Mouse (Mus musculus) midbrain, embryonic 14.5 days (tissue): ENCODE data around the gene Bub1. TPM values are rescaled to one million over a fixed set of nuclear protein-coding genes. Genes with fewer than 3 reads are reported as not detected.

Source experiments
- ATAC-seq: fragments of 200-750 bp; cut with Nextera tagmentation; 2 replicates; pipeline ENCODE4 v1.8.0; 2017; ENCODE audit warnings: moderate number of reproducible peaks, moderate library complexity; ENCODE audit not compliant: low FRiP score, low TSS enrichment
- DNase-seq: peaks from one replicate; pipeline ENCODE4 v3.0.0-alpha.2; 2015
- H3K27ac ChIP-seq: fragments of 300-500 bp; sonication (generic); replicated peaks from 2 replicates; pipeline ENCODE4 v1.5.1; 2014; ENCODE audit warnings: mild to moderate bottlenecking, low read depth, low read length, moderate library complexity
- H3K27me3 ChIP-seq: fragments of 300-500 bp; sonication (generic); 2 replicates; pipeline ENCODE4 v1.6.1; 2014; ENCODE audit warnings: low read length, control low read depth, mixed read lengths; ENCODE audit not compliant: control insufficient read depth, insufficient read depth
- H3K36me3 ChIP-seq: fragments of 300-500 bp; sonication (generic); 2 replicates; pipeline ENCODE4 v1.6.1; 2014; ENCODE audit warnings: low read length, control low read depth; ENCODE audit not compliant: control insufficient read depth, insufficient read depth
- H3K4me1 ChIP-seq: fragments of 300-500 bp; sonication (generic); 2 replicates; pipeline ENCODE4 v1.6.1; 2014; ENCODE audit warnings: mild to moderate bottlenecking, antibody characterized with exemption, low read length, control low read depth; ENCODE audit not compliant: control insufficient read depth, insufficient read depth
- H3K4me2 ChIP-seq: fragments of 300-500 bp; sonication (generic); 2 replicates; pipeline ENCODE4 v1.6.1; 2014; ENCODE audit warnings: mild to moderate bottlenecking, low read length, moderate library complexity
- H3K4me3 ChIP-seq: fragments of 300-500 bp; sonication (generic); replicated peaks from 2 replicates; pipeline ENCODE4 v1.5.1; 2014; ENCODE audit warnings: low read depth, low read length
- H3K9ac ChIP-seq: fragments of 300-500 bp; sonication (generic); replicated peaks from 2 replicates; pipeline ENCODE4 v1.6.1; 2014; ENCODE audit warnings: mild to moderate bottlenecking, low read length, moderate library complexity
- H3K9me3 ChIP-seq: fragments of 300-500 bp; sonication (generic); 2 replicates; pipeline ENCODE4 v1.6.1; 2016; ENCODE audit warnings: low read length, control low read depth, mixed read lengths; ENCODE audit not compliant: control insufficient read depth
- WGBS: fragments of 180-500 bp; shearing (Covaris S2); extraction: QIAGEN DNeasy Blood & Tissue Kit; methylation state at CpG from one replicate; pipeline ENCODE4 v1.1.7; 2014; 5-methylcytosine and 5-hydroxymethylcytosine counted together
- polyA plus RNA-seq: library from polyadenylated mRNA; unstranded; fragments of >200 nt; fragmentation: Nextera tagmentation; extraction: Ambion mirVana; gene quantifications from 2 replicates; pipeline ENCODE4 v1.2.1, GENCODE M21; 2014

Gene Bub1
- polyA plus RNA-seq, 1 experiment from 2014 or later: 5.0 TPM

GRCm38 (mm10) chr2:127760429-127761000 lies 71.2 kb downstream of the Bub1 start:
- peaks cover 40% of the 10 kb centered on the region for H3K36me3 ChIP-seq
- no peak overlapping the region for H3K27ac ChIP-seq
- no peak overlapping the region for H3K9ac ChIP-seq
- WGBS: 85% methylated on average over 10 of the region's 10 CpGs
- no peaks in the 10 kb centered on the region for H3K27me3 ChIP-seq
- no peaks in the 10 kb centered on the region for H3K4me1 ChIP-seq
- H3K4me3 ChIP-seq: no peak overlapping the region
- ATAC-seq (no peak), DNase-seq (no peak)
- no peak overlapping the region for H3K4me2 ChIP-seq
- no peaks in the 10 kb centered on the region for H3K9me3 ChIP-seq

- DNase-seq (no peak), ATAC-seq (no peak)
- Histone ChIP-seq H3K36me3 (peaks cover 35% of the 10 kb centered on the region), H3K4me3 (no peak overlapping the region), H3K27ac (no peak overlapping the region), H3K27me3 (no peaks in the 10 kb centered on the region), H3K4me1 (no peaks in the 10 kb centered on the region), H3K9me3 (no peaks in the 10 kb centered on the region), H3K4me2 (no peak overlapping the region), H3K9ac (no peak overlapping the region)
- 92% methylated on average over 6 of the region's 6 CpGs for WGBS
Observed at GRCm38 (mm10) chr2:127760014-127760413, 71.7 kb downstream of the Bub1 start.

GRCm38 (mm10) chr2:127759157-127759880 lies 72.3 kb downstream of the Bub1 start:
- no peaks in the 10 kb centered on the region for H3K4me1 ChIP-seq
- no peaks in the 10 kb centered on the region for H3K9me3 ChIP-seq
- H3K4me3 ChIP-seq: no peak overlapping the region
- no peak overlapping the region for H3K9ac ChIP-seq
- DNase-seq (no peak), ATAC-seq (no peak)
- no peak overlapping the region for H3K27ac ChIP-seq
- 92% methylated on average over 5 of the region's 5 CpGs for WGBS
- H3K4me2 ChIP-seq: no peak overlapping the region
- no peaks in the 10 kb centered on the region for H3K27me3 ChIP-seq
- peaks cover 34% of the 10 kb centered on the region for H3K36me3 ChIP-seq

- no peaks in the 10 kb centered on the region for H3K27me3 ChIP-seq
- no peak overlapping the region for H3K9ac ChIP-seq
- no peak overlapping the region for H3K4me2 ChIP-seq
- H3K27ac ChIP-seq: peak overlapping the region; percentile 32; the same call in 1 of the 2 replicates
- WGBS: 46% methylated on average over 8 of the region's 8 CpGs
- ATAC-seq (no peak), DNase-seq (peak; percentile 35)
- no peak overlapping the region for H3K4me3 ChIP-seq
- H3K9me3 ChIP-seq: no peaks in the 10 kb centered on the region
- H3K36me3 ChIP-seq: peaks cover 26% of the 10 kb centered on the region
- no peaks in the 10 kb centered on the region for H3K4me1 ChIP-seq
Observed at GRCm38 (mm10) chr2:127757171-127757570, 74.5 kb downstream of the Bub1 start.

GRCm38 (mm10) chr2:127754113-127754512 lies 77.6 kb downstream of the Bub1 start:
- DNase-seq (no peak), ATAC-seq (no peak)
- whole genome bisulfite sequencing: 96% methylated on average over 4 of the region's 4 CpGs

GRCm38 (mm10) chr2:127751849-127752610 lies 79.6 kb downstream of the Bub1 start:
- no peak for DNase-seq
- H3K4me1 ChIP-seq: no peaks in the 10 kb centered on the region
- WGBS: 75% methylated on average over 11 of the region's 11 CpGs
- no peak overlapping the region for H3K9ac ChIP-seq
- no peaks in the 10 kb centered on the region for H3K27me3 ChIP-seq
- H3K4me3 ChIP-seq: no peak overlapping the region
- no peaks in the 10 kb centered on the region for H3K9me3 ChIP-seq
- H3K4me2 ChIP-seq: no peak overlapping the region
- no peak overlapping the region for H3K27ac ChIP-seq
- ATAC-seq: no peak
- no peaks in the 10 kb centered on the region for H3K36me3 ChIP-seq

More at GRCm38 (mm10) chr2:127754113-127754512, 77.6 kb downstream of the Bub1 start:
- Histone ChIP-seq H3K36me3 (0 out of 2 replicates have a peak, but pooled peaks cover under 1% of the 10 kb centered on the region), H3K27me3 (no peaks in the 10 kb centered on the region), H3K9me3 (no peaks in the 10 kb centered on the region), H3K4me2 (no peak overlapping the region), H3K4me1 (no peaks in the 10 kb centered on the region), H3K27ac (no peak overlapping the region), H3K4me3 (no peak overlapping the region), H3K9ac (no peak overlapping the region)

Other genes with a start within 250 kb of the Bub1 start
- 6.2 and 10.2 TPM in 2 replicates for gene Zfp661, start 244.8 kb downstream of the Bub1 start, polyA plus RNA-seq
- 148 TPM in 2 replicates for gene Mrps5, start 244.6 kb downstream of the Bub1 start, polyA plus RNA-seq
- gene Mal, start 175.2 kb downstream of the Bub1 start, polyA plus RNA-seq: 1.3 and 3.0 TPM in 2 replicates
- gene Mall, start 101.9 kb downstream of the Bub1 start, polyA plus RNA-seq: 0.74 and 0.95 TPM in 2 replicates
- 10.8 and 17.2 TPM in 2 replicates for gene Nphp1, start 43.0 kb downstream of the Bub1 start, polyA plus RNA-seq
- 38.2 and 44.6 TPM in 2 replicates for gene Mtln, start 39.4 kb downstream of the Bub1 start, polyA plus RNA-seq
- gene Acoxl, start 7.0 kb upstream of the Bub1 start, polyA plus RNA-seq: 0.13 and 0.24 TPM in 2 replicates